Mouse (Mus musculus) urinary bladder, adult 18-20 months (tissue): ENCODE results near the gene Ncapg2.

ENCODE experiments used
- DNase-seq, 2 experiments: peaks; one replicate each; pipeline ENCODE4 v3.0.0; 2022; ENCODE audit warnings: low spot score in 2 of 2, mixed read lengths in 2 of 2

Gene Ncapg2

GRCm38 (mm10) chr12:116442184-116442583, 37.0 kb downstream of the Ncapg2 start:
- DNase-seq, result no peak

DNA sequence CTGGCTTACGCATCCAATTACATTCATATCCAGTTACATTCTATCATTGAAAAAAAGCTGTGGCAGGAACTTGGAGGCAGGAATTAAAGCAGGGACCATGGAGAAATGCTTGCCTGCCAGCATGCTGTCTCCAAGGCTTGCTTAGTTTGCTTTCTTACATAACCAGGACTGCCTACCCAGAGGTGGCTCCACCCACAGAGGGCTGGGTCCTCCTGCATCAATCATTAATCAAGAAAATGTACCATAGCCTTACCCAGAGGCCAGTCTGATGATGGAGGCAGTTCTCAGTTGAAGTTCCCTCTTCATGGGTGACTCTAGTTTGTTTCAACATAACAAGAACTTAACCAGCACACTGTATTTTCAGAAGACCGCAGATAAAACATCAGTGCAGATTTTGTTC, 44.3 kb downstream of the Ncapg2 start:
- no peak for DNase-seq

- DNase-seq, result no peak
Observed at GRCm38 (mm10) chr12:116460379-116461065, 55.3 kb downstream of the Ncapg2 start.

GRCm38 (mm10) chr12:116467030-116467429, 61.8 kb downstream of the Ncapg2 start:
- DNase-seq, result no peak

DNA sequence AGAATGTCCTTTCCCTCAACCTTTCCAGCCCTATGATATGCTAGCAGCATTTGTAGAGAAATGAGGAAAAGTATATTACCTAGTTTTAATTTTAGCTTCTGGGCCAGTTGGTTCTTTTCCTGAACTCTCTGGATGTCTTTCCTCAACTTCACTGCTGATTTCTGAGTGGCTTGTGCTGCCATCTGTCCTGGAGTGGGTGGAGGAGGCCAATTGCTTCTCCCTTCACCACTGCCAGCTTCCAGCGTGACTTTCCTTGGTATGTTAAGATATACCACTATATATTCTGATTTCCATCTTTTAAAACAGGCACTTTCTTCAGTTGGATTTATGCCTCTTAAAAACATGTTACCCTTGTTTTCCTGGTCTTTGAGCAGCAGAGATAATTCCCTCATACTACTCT, 63.1 kb downstream of the Ncapg2 start:
- DNase-seq, result no peak

DNA sequence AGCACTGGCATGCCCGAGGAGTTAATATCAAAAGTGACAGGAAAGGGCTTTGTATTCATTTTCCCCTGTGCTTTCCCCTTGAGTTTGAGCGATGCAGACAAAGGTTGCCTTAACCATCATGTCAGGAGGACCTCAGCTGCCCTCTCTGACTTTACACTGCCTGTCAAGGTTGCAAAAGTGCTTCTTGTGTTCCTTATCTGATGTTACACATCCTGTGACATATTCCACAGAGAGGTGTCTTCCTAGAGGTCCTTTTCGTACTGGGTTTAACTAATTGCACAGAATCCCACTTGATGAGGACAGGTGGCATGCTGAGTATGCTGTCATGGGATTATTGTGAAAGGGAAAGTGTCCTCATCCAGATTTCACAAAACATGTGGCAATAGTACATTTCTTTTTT, 63.9 kb downstream of the Ncapg2 start:
- no peak for DNase-seq

DNA sequence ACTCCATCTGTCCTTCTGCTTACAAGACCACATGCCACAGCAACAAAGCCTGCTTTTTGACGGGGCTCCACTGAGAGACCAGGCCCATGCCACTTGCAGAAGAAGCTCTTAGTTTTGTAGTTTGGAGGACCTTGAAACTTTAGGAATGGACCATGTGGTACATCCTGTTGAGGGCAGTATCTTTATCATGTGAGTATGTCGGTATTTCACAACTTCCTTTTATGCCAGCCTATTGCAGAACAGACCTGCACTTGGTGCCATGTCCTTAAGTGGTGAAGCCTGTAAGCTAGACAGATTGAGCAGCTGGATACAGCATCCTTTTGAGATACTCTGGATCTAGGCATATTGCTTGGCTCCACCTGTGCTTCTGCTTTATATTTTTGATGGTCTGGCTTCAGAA, 68.1 kb downstream of the Ncapg2 start:
- no peak for DNase-seq

DNA sequence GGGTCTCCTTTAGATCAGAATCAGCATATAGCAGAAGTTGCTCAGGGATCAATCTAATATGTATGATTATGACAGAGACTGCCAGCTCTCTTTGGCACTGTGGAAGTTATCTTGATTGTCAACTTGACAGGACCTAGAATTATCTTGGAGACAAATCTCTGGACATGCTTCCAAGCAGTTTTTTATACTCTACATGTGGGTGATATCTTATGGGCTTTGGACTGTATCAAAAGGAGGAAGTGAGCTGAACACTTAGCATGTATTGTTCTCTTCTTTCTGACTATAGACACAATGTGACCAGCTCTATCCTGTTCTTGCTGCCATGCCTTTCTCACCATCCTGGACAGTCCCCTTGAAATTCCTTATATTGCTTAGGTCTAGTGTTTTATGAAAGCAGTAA, 68.6 kb downstream of the Ncapg2 start:
- DNase-seq, result no peak

DNA sequence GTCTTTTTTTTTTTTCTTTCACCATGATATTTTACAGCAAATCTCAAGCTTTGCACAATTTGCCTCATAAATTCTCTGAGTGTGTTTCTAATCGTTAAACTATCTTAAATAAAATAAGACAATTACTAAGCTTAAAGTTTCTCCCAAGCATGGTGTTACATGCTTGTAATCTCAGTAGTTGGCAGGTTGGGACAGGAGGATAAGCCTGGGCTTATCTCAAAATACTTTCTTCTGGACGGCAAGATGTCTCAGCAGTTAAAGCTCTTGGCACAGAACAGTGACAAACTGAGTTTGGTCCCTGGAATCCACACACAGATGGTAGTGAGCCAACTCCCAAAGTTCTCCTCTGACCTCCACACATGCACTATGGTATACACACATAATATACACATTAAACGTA, 69.5 kb downstream of the Ncapg2 start:
- DNase-seq, result no peak

- DNase-seq, result no peak
Observed at GRCm38 (mm10) chr12:116478771-116479170, 73.6 kb downstream of the Ncapg2 start.

GRCm38 (mm10) chr12:116481921-116482320, 76.7 kb downstream of the Ncapg2 start:
- no peak for DNase-seq

- no peak for DNase-seq
Observed at GRCm38 (mm10) chr12:116483581-116483980, 78.4 kb downstream of the Ncapg2 start.

DNA sequence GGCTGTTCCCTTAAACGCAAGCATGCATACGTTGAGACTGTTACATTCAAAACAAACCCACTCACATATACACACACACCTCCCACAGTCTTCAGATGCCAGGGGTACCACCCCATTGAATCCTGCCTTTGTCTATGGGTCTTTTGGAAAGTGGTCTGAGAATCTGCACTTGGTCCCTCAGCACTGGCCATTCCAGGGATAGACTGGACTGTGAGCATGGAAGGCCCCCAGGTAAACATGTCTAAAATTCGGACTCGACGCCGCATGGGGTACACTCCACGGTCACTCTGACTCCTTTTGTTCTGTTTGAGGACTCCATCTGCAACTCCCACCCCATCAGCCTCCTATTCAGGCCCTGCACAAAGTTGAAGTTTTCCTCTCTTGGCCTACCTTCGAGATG, 79.8 kb downstream of the Ncapg2 start:
- no peak for DNase-seq

DNA sequence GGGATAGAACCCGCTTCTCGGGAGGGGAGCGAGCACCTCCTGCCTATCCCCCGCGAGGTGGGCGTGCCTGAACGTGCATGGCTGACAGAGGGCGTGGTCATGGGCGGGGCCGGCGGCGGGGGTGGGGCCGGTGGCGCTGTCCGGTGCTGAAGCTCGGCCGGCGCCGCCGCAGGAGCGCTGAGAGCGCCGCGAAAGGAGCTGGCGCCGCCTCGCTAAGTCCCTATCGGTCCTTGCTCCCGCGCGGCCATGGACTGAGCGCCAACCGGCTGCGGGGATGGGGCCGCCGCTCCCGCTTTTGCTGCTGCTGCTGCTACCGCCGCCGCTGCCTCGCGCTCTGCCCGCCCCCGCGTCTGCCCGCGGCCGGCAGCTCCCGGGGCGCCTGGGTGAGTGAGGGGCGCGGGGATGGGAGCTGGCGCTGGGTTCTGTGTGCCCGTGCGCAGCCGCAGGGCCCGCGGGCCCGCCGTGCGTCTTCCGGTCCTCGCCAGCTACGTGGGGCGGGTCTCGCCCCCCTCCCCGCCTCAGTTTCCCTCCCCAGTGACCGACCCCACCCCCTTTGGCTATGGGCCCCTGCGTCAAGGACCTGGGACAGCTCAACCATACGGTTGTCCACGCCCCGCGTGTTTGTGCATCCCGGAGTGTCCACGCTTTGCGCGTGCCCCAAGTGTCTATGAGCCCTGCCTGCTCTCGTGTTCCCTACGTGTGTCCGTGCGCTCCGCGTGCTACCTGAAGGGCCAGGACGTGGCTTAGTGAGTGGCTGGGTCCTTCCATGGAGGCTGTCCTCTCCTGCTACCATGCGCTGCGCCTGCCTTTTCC, 80.6 kb downstream of the Ncapg2 start, which contains the start of gene Ptprn2:
TSS of gene Ptprn2 (plus strand) at position 130 of the 813 bp plus-strand sequence.
- peak; percentile 2 to 11 for DNase-seq

DNA sequence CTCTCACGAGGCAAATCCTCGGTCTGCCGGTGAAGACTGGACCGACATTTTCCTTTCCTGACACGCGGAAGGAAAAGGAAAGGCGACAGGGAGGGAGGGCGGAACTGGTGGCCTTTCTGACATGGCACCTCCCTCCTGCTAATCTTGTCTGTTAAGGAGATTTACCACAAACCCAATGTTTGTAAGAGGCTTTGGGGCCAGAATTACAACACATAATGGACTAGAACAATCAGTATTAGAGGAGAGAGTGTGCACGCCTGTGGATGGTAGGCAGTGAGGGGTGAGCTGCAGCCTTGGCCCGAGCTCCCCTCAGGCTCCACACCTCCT, 81.2 kb downstream of the Ncapg2 start:
- no peak for DNase-seq

DNA sequence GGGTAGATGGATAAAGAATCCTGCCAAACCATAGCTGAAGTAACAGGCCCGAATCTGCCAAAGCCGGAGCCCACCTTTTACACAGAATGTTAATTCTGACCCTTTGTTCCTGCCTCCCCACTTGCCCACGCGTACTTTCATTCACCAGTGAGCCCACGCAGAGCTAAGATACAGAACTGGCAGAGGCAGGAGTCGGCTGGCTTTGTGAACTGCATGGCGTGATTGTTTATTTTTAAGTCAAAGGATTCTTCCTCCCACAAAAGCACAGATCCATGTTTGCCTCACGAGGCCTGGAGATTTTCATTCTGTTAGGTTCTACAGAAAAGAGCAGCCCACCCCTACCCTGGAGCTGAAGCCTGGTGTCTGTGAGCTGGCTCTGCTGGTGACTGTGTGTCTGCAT, 83.6 kb downstream of the Ncapg2 start:
- no peak for DNase-seq

- DNase-seq, result no peak
Observed at GRCm38 (mm10) chr12:116490575-116491356, 85.6 kb downstream of the Ncapg2 start.

GRCm38 (mm10) chr12:116498666-116499065, 93.5 kb downstream of the Ncapg2 start:
- no peak for DNase-seq

DNA sequence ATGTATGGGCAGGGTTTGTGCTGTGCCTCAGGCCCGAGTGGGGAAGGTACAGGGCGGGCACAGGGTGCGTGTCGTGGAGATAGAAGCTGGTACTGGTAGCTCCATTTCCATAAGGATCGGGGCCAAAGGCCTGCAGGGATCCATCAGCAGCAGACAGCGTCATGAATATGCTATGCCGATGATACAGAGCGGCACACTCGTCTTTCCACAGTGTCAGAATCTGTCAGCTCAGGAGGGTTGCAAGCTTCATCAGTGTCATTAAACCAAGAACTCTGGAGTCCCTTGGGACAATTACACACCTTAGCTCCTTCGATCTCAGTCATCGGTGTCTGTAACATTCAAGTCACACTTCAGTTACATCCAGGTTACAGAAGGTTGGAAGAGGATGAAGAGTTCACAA, 95.5 kb downstream of the Ncapg2 start:
- no peak for DNase-seq

DNA sequence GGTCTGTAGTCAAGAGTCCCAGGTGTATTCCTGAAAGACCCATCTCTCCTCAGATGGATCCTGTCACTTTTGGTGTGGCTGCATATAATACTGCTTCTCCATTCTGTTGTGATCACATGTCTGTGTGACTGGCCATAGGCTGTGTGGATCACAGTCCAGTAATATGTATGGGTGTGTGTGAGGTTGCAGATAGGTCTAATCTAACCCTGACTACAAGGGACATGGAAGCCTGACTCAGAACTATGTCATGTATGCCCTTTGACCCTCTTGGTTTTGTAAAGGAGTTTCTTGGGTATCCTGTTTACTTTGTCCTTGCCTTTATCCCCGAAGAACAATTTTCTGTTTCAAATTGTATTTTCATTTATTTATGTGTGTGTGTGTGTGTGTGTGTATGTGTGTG, 107.3 kb downstream of the Ncapg2 start:
- no peak for DNase-seq
